Mouse (Mus musculus): ENCODE results near the gene Pyroxd2.
"Not testable (repeated sequence)": the region's sequence is repeated elsewhere in the genome, so short reads cannot be mapped to it uniquely, and the experiment has no call there.

The Pyroxd2 gene

GRCm38 (mm10) chr19:42752363-42752931 lies at the start of gene Pyroxd2:
Pyroxd2 (minus strand) TSS chr19:42752775.
- DNase-seq (ENCODE audit: low spot score in 2 of 2): peak; percentile 29 to 31

- DNase-seq (ENCODE audit: low spot score in 2 of 2): no peak
These were observed 45.3 kb upstream of the Pyroxd2 start for GRCm38 (mm10) chr19:42797866-42798265.

DNA sequence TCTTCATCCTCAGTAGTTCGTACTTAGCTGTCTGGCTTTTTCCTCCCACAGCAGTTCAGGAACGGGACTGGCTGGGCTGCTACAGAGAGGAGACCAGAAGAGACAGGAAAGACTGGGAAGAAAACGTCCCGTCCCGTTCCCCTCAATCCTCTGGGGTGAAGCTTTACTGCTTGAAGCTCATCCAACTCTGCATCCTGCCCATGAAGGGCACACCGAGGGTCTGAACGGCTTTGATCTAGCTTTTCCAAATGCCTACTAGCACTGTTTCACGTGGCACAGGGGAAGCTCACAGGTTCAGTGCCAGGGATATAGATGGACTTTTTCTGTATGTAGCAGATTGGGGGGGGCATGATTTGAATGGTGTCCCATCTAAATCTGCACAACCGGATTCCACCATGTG lies 43.2 kb upstream of the Pyroxd2 start:
- no peak for DNase-seq (ENCODE audit: low spot score in 2 of 2)

DNA sequence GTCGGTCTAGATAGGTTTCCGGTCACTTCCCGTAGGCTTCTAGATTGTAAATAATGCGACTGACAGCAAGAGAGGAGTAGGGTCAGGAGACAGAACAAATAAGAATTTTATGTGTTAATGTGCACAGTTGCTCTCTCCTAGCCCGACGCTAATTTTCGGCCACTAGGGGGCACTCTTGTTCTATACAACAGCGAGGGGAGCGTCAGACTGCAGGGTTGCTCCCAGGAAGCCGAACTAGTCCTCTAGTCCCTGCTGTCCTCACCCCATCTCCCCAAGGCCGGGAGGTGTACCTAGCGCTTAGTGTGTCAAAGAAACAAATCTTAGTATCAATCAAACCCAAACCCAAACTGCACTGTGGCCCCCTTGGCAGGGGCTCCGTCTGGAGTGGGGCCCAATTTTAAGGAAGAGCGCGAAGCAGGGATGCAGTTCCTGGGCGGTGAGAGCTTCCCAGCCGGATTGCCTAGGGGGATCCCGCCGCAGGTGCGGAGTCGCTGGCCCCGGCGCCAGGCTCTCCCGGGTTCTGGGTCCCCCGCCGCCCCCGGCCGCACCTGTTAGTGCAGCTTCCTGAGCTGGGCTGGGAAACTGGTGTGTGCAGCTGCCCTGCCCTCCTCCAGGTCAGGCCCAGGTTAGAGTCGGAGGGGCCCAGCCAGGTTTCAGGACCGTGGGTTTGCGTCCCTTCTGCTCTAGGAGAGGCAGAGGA lies 42.5 kb upstream of the Pyroxd2 start:
- peak; percentile 91 to 92 for DNase-seq (ENCODE audit: low spot score in 2 of 2)

- DNase-seq (ENCODE audit: low spot score in 2 of 2): no peak
These were observed 35.7 kb upstream of the Pyroxd2 start for GRCm38 (mm10) chr19:42788311-42788710.

GRCm38 (mm10) chr19:42785562-42786220 lies 33.1 kb upstream of the Pyroxd2 start:
- DNase-seq (ENCODE audit: low spot score in 2 of 2): no peak

DNA sequence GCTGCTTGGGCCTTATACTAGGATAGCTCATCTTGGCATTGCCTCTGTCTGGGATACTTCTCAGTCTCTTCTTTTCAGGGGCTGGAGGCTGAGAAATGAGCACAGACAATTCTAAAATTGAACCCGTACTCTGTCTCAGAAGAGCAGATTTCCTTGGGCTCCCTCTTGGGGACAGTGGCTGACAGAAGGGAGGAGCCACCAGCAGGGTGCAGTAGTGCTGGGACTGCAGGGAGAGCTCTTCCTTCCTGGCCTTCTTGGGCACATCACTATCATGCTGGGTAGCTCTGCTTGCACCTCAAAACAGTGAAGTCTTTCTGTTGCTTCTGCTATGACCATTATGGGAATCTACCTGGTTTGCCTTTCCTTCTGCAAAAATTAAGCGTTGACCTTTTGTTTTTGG lies 32.6 kb upstream of the Pyroxd2 start:
- DNase-seq (ENCODE audit: low spot score in 2 of 2): no peak

GRCm38 (mm10) chr19:42780156-42780538 lies 27.6 kb upstream of the Pyroxd2 start:
- not testable (repeated sequence) for DNase-seq (ENCODE audit: low spot score in 2 of 2)

- peak; percentile 79 to 81 for DNase-seq (ENCODE audit: low spot score in 2 of 2)
These were observed 27.1 kb upstream of the Pyroxd2 start, which contains the start of gene Hps1 for GRCm38 (mm10) chr19:42779531-42780155. Hps1 (minus strand) TSS chr19:42779978.

DNA sequence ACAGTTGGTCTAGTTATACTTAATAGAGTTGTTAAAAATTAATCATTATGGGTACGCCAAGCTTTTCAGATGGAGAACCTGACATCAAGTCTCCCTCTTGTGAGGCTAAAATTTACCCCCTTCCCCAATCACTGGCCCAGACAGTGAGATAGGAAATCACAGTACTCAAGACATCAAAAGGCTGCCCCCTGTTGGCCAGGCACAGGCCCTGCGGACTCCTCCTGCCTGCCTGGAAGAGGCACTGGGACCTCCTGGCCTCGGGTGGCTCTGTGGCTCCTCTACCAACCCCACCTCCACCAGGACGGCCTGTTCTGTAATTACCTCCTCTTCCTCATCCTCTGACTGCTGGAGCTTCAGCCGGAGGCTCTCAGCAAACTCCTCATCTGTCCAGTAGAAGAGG lies 25.2 kb upstream of the Pyroxd2 start:
- DNase-seq (ENCODE audit: low spot score in 2 of 2): no peak

GRCm38 (mm10) chr19:42776813-42777212 lies 24.2 kb upstream of the Pyroxd2 start:
- no peak for DNase-seq (ENCODE audit: low spot score in 2 of 2)

DNA sequence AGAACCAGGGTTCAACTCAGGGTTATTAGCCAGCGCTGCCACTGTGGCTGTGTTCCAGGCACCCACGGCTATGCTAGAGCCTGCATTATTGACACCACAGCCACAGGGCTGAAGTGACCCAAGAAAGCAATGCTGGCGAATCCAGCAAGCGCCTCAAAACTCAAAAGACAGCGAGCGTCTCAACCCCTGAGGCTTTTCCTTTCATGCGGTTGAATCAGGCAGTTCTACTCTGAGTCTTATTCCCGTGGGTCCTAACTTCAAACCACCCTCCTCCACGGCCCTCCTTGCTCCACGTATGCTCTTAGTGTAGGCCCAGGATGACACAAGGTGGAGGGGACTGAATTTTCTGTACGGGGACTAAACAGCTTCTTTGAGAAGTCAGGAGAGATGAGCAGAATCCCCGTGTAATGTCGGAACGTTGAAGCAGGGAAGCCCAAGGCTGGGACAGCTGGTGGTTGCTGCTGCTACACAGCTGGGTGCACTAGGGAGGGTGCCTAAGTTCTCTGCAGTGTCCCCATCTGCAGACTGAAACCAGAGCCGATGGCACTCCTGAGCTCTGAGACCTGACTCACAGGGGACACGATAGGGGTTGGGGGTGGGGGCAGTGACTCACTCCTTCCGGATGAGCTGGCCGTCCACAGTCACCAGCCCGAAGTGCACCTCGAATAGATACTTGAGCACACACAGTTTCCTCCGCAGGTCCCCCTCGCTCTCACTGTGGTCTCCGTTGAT lies 17.7 kb upstream of the Pyroxd2 start:
- no peak for DNase-seq (ENCODE audit: low spot score in 2 of 2)

DNA sequence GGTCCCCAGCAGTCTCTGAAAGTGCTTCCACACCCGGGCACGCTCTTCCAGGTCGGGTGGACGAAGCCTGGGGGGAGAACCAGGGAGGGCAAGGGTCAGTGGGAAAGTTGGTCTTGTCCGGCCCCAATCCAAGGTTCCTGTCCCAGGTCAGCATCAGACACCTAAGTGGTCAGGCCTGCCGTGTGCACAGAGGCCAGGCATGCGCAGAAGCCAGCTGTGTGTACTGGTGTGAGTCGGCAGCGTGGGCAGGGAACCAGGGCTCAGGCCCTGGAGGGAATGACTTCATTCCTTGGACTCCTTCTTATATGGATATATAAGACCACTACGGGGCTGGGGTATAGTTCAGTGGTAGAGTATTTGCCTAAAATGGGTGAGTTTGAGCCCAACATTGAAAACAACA lies 17.1 kb upstream of the Pyroxd2 start:
- DNase-seq (ENCODE audit: low spot score in 2 of 2): no peak

DNA sequence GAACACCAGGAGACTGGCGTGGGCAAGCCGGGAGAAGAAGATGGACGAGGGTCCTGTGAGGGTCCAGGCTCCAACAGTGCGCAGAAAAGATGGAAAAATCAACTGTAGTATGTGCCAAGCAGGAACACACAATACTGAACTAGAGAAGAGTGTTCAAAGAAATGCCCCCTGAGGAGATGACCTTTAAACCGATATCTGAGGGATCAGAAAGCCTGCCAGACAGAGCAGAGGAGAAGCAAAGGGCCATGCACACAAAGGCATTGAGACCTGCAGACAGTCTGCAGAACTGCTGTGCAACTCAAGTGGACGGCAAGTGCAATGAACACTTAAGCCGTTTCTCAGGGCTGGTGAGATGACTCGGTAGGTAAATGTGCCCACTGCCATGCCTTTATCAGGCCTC lies 14.8 kb upstream of the Pyroxd2 start:
- no peak for DNase-seq (ENCODE audit: low spot score in 2 of 2)

DNA sequence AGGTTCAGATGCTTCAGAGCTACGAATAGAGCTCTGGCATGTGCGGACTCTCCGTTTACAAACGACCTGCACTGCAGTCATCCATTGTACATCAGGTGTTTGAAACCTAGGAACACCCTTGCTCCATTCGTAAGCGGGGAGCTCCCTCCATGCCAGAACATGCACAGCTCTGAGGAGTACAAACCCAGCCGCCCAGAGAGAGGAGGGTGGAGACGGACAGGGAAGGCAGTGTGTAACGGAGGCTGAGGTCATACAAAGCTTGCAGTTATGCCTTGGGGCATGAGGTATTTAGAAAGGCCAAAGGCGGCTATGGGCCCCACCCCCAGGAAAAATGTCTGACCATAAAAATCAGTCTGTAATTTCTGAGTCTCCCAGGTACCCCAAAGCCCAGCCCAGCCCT lies 11.8 kb upstream of the Pyroxd2 start:
- DNase-seq (ENCODE audit: low spot score in 2 of 2): no peak

- DNase-seq (ENCODE audit: low spot score in 2 of 2): no peak
These were observed 4.1 kb upstream of the Pyroxd2 start for GRCm38 (mm10) chr19:42756671-42757070.

GRCm38 (mm10) chr19:42755148-42755870 lies 2.7 kb upstream of the Pyroxd2 start:
- DNase-seq (ENCODE audit: low spot score in 2 of 2): no peak

DNA sequence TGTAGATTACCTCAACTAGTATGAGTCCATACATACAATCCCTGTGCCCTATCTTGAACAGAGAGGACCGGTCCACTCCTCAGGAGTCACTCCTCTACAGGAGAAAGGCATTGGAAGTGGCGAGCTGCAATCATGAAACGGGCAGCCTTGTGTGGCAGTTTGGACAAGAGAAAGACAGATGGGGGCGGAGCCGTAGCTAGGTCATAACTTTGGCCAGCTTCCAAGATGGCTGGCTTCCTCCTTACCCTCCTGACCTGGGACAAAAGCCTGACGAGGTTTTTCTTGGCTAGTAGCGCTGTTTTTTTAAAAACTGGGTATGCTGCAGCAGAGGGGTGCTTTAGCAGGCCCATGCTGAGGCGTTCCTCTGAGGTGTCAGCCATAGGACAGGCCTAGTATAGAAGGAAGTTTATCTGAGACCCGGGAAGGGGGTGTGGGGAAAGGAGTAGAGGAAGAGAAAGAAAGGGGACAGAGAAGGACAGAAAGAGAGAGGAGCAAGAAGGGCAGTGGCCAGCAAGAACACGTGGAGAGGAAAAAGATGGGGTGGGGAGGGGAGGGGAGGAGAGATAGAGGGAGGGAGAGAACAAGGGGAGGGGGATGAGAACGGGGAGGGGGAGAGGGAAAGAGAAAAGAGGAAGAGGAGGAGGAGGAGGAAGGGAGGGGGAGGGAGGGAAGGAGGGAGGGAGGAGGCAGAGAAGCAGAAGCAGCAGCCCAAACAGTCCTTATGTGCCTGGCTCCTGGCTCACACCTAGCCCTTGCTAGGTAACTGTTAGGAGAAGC lies 754 bp upstream of the Pyroxd2 start:
- no peak for DNase-seq (ENCODE audit: low spot score in 2 of 2)

DNA sequence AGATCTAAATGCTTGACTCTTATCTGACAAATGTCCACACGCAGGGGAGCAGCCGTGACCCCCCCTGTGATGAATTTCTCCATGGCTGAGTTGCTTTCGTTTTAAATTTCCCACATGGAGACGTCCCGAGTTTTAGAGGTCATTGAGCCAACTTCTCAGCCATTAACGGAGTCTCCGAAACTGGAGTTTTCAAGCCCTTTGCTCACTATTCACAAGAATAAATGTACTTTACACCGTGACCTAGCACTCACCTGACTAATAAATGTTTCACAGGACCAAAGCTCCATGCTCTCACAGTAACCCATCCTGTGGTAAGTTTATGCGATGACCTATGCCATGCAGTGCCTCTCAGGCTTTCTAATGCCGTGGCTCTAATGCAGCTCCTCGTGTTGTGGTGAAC lies 2.4 kb downstream of the Pyroxd2 start:
- DNase-seq (ENCODE audit: low spot score in 2 of 2): no peak

DNA sequence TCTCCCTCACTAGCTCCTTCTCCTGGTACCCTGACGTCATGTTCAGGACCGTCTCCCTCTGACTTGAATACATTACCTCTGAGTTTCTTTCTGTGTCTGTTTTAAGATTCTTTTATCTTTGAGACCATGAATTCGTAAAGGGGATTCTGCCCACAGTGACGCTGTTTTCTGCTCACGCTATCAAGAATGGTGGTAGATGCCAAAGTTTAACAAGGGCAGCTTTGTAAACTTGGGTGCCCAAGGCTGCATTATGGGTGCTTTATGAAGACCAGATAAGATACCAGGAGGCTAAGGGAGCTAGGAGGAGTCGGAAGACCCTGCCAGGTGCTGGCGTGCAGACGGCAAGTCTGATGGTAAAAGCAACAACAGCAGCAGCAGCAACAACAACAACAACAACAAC lies 5.9 kb downstream of the Pyroxd2 start:
- DNase-seq (ENCODE audit: low spot score in 2 of 2): no peak

GRCm38 (mm10) chr19:42745869-42746224 lies 6.7 kb downstream of the Pyroxd2 start:
- no peak for DNase-seq (ENCODE audit: low spot score in 2 of 2)
